Mouse (Mus musculus): ENCODE measurements around the gene Rpsa.

Rpsa gene

DNA sequence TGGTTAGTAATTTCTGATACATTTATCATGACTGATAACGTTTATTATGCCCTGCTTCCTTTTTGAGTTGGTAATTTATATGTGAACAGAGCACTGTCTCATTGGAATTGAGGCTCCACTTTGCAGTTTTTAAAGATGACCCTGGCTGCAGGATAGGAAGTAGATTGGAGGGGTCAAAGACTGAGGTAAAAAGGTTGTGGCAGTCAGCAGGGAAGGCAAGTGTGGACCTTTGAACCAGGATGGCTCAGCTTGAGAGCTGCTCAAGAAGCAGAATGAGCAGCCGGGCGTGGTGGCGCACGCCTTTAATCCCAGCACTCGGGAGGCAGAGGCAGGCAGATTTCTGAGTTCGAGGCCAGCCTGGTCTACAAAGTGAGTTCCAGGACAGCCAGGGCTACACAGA is 14.0 kb upstream of the Rpsa start:
- DNase-seq (ENCODE audit: low spot score) = peak; percentile 80

DNA sequence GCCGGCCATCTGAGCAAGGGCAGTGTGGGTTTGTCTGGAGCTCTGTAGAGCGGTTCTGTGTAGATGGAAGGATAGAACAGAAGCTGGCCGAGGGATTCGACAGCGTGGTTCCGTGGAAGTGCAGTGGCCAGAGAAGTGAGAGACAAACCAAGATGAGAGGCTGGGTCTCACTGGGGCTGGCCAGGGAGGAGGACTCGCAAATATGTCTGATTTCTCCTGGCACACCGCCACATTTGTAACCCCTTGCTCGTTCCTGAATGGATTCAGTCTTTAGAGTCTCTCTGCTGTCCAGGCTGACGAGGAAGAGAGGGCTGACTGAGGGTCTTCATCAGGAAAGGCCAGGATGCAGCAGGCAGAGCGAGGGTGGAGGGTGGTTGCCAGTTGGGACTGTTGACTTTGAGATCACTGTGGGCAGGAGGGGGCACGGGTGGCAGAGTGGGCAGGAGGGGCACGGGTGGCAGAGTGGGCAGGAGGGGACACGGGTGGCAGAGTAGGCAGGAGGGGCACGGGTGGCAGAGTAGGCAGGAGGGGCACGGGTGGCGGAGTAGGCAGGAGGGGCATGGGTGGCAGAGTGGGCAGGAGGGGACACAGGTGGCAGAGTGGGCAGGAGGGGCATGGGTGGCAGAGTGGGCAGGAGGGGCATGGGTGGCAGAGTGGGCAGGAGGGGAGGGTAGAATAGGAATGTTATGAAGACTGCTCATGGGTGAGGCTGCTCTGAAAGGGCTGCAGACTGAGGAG is 13.3 kb upstream of the Rpsa start:
- DNase-seq (ENCODE audit: low spot score) = peak; percentile 80

DNA sequence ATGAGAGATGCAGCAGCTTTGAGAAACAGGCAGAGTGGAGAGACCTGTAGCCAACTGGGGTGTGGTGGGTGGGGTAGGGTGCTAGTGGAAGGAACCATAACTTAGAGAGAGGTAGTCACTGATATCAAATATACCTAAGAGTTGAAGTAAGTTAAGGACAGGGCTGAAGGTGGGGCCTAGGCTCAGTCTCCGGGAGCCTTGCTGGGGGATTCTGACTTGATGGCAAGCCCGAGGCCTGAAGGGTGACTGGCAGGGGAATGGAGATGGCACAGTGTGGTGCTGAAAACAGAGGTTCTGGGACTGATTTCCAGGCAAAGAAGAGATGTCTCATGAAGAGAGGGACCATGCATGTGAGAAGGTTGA is 12.7 kb upstream of the Rpsa start:
- DNase-seq (ENCODE audit: low spot score) = no peak

DNA sequence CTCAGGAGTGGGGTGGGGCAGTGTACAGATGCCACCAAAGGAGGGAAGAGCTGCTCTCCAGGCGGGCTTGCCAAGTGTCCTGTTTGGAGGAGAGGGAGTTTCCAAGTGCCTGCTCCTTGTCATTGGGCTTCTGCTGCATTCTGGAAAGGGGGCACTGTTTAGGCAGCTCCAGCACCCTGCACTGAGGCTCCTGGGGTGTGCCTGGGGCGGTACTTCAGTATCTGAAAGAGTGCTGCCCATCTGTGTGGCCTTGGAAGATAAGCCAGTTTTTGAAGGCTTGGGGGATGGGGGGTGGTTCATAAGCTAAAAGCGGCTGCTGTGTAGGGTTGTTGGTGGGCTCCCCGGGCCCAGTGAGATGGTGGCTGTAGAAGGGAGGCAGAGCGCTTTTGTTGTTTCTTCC is 11.9 kb upstream of the Rpsa start:
- no peak for DNase-seq (ENCODE audit: low spot score)

DNA sequence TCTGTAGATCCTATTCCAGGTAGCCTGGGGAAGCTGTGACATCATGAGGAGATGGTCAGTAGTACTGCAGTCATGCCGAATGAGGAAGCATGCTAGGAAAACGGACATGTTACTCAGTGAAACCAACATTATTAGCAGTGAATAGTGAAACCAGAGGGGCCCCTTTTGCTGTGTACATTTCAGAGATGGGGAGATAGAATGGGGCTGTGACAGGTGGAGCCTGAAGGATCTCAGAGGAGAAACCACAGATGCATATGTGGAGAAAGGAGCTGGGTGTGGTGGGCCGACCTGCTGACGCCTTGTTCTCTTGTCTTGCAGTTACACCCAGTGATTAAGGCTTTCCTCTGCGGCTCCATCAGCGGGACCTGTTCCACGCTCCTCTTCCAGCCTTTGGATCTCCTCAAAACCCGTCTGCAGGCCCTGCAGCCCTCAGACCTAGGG is 11.3 kb upstream of the Rpsa start:
- no peak for DNase-seq (ENCODE audit: low spot score)

DNA sequence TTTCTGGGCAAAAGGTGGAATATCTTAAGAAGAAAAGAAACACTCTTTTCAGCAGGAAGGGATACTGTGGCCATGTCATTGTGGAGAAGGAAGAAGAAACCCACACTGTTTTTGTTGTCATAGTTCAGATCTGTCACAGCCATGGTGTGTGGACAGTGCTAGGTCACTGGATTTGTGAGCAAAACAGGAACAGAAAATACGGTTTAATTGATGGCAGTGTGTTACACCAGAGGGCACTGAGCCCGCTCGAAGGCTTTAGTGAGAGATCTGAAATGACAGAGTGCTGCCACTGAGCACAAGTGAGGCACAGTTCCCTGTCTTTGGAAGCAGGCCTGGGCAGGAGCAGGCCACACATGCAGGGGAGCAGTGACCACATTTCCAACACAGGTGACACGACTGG is 9.3 kb upstream of the Rpsa start:
- no peak for DNase-seq (ENCODE audit: low spot score)

DNA sequence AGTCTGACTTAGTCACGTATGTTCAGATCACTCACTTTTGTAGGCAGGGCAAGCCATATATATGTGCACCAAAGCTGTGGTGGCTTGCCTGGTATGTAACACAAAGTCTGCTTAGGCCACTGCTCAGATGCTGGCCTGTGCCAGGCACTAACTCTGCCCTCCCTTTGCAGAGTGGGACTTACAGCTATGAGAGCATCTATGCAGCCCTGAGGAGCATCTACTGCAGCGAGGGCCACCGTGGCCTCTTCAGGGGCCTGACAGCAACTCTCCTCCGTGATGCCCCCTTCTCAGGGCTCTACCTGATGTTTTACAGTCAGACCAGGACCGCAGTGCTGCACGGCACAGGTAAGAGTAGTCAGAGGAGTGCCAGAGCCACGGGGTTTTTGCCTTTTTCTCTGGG is 7.0 kb upstream of the Rpsa start:
- no peak for DNase-seq (ENCODE audit: low spot score)

DNA sequence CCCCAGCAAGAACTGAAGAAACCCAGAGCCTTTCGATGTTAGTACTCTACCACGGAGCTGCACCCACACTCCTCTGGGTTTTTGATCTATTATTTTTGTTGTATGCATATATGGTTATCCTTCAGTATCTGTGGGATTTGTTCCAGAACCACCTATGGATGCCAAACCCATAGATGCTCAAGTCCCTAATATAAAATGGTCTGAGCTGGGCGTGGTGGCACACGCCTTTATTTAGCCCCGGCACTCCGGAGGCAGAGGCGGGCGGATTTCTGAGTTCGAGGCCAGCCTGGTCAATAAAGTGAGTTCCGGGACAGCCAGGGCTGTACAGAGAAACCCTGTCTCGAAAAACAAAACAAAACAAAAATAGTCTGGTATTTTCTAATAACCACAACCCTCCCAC is 621 bp upstream of the Rpsa start:
- no peak for DNase-seq (ENCODE audit: low spot score)

DNA sequence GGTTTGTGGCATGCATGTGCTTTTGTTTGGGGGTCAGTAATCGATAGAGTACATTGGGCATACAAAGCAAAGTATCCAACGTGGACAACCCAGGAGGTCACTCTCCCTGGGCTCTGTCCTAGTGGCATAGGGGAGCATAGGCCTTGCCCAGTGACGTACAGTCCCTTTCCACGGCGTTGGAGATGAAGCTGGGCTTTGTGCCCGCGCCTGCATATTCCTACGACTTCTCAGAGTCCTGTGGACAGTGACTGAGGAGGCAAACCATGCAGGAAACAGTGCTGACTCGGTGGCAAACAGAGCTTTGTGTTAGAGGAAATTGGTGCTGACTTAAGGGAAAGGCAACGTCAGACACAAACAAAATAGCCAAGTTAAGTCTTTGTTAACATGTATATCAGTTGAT is 1.8 kb downstream of the Rpsa start:
- DNase-seq (ENCODE audit: low spot score) = no peak

DNA sequence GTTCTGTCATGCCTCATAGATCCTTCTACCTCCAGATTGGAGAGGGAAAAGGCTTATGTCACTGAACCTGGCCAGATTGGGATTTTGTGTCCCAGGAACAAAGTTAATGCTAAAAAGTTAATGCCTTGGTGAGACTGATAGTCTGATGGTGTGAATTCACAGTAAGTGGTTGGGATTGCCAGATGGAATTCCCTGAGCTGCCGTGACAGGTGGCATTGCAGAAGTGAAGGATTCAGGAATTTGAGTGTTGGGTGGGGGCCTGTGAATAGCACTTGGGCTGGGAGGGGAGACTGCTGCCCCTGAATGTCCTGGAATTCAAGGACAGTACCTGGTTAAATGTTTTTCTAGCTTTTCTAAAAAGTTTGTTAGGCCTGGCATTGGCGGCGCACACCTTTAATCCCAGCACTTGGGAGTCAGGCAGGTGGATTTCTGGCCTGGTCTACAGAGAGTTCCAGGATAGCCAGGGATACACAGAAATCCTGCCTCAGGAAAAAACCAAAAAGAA is 4.3 kb downstream of the Rpsa start:
- DNase-seq (ENCODE audit: low spot score) = no peak

DNA sequence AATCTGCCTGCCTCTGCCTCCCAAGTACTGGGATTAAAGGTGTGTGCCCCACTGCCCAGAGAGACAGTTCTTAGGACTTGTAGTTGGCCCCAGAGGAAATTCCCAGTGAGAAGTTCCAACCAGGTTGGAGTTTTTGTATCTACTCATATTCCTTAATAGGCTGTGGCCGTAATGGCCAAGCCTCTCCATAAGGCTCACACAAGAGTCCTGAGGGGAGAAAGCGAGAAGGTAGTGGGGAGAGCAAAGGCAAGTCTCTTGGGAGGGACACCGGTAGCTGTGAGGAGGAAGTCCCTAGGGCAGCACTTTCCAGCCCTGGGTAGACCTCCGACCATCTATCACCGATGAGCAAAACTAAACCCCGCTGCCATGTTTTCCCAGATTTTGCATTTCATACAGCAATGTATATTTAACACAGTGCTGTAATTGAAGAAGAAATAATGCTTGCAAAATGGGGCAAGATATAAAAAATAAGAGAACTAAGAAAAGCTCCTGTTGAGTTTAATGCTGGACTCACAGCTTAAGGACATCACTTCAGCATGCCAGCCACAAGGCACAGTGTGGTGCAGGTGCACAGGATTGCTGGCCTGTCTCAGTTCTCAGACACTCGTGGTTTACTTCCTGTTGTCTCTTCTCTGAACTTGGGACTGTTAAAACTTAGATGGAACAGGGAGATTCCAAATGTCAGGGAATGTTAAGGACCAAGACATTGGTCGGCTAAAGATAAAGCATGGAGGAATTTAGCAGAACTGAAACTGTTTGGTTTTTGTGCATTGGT is 5.7 kb downstream of the Rpsa start:
- DNase-seq (ENCODE audit: low spot score) = peak; percentile 52

DNA sequence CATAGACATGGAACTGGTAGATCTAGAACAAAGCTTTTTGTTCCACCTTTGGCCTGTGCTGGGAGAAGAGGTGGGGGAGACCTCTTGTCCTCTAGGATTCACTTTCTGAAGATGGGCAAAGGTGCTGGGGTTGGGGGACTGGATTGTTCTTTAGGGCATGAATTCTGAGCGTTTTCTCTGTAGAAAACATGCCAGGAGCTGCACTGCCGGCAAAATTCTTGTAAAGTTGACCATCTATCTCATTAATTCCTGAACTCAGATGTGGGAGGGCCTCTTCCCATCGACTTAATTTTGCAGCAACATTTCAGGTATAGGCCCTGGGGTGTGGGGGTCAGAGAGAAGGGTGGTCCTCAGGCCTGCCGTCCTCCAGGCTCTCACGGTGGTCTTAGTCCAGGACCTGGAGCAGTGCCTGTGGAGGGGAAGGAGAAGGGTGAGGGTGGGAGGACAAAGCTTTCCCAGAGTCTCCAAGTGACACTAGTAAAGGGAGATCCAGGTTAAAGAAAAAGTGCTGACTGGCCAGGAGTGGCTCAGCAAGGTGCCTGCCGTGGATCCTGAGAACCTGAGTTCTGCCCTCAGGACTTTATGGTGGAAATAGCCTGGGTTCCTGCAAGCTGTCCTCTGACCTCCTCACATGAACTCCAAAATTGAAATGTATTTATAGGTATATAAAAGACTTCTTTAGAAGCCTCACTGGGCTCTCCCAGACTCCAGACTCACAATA is 6.4 kb downstream of the Rpsa start:
- no peak for DNase-seq (ENCODE audit: low spot score)

DNA sequence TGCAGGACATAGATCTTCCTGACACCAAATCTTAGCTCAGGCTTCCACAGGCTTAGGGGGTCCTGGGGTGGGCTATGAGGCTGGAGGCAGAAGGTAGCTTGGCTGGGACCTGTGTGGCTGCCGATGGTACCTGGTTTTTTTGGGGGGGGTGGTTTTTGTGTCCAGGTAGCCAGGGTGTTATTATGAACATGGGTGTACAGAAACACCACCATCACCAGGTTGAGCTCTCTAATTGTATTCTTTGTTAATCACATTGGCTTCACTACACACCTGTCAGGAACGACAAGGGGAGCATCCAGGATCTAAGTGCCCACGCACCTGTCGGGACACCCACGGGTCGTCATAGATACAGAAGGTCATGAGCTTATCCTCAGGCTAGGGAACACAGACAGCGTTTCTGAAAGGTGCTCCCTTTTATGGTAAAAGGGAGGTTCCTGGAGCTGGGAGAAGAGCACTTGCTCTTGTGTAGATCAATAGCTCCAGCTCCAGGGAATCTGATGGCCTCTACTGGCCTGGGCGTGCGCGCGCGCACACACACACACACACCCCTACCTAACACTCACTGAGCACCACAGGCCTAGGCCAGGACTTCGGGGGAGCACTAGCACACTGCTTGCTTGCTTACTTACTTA is 7.2 kb downstream of the Rpsa start:
- no peak for DNase-seq (ENCODE audit: low spot score)

DNA sequence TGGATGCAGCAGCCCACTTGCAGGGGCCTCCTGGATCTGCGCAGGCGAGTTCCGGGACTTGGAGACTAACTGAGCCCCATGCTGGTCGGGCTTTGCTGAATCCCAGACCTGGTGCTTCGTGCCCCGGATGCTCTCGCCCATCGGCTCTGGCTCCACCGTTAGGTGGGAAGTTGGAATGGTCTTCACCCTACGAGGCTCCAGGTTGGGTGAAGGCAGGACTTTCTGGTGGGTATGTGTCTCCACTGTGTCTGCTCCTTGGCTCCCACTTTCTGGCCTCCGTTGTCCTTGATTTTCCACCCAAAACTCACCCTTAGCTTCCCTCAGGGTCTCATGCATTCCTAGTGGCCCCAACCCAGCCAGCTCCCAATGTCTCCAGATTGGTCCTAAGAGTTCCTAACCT is 8.0 kb downstream of the Rpsa start:
- DNase-seq (ENCODE audit: low spot score) = no peak

DNA sequence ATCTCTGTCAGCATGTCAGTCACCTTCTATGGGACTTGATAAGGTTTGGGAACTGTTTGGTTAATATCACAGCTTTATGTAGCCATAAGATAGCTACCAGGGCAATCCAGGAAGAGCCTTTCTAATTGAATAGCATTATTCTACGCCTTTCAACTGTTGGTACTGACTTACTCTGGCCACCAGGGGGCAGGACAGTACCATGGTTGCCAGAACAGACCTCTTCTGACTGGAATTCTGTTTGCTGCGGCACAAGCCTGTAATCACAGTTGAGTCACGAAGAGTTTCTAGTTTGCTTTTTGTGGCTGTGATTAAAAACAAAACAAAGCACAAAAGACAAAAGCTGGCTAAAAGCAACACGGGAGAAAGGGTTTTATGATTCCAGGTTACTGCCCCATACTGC is 13.2 kb downstream of the Rpsa start:
- DNase-seq (ENCODE audit: low spot score) = peak; percentile 42

DNA sequence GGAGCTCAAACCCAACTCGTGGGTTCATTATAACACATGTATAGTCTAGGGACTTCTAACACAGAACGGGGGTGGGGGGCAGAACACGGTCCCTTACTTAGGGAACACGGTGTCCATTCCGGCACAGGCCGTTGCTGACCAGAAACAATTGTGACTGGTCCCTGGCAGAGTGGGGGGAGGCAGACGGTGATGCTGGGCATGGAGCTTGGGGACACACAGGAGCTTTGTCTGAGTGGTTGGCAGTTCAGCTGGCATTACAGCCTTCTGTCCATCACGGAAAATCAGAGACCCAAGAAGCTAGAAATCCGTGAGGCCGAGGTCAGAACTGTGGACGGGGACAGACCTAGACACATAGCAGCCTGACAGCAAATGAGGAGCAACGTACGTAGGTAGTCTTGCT is 17.0 kb downstream of the Rpsa start:
- DNase-seq (ENCODE audit: low spot score) = no peak

DNA sequence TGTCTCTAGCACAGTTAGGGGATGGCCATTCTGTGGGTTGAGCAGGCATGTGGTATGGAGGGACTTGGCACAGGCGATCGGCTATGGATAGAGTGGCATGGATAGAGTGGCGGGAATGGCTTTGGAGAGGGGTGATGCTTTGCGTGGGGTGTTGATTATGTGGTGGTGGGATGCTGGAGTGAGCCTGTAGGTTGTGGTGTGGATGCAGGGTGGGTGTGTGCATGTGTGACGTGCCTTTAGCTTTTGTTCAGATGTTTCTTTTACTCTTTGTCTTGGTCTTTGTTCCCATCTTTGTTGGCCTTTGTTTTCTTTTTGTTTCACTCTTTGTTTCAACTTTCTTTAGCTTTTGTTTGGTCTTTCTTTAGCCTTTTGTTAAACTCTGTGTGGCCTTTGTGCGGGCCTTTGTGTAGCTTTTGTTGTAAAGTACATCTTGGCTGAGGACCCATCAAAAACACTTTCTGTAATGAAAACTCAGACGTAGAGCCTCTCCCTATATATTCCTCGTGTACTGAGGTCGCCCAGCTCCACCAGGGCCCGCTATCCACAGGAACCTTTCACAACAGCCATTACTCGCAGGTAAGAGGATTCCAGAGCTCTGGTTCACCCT is 21.8 kb downstream of the Rpsa start, which contains the start of gene Mobp:
Mobp (plus strand) TSS at position 486 of the 607 bp plus-strand sequence.
- DNase-seq (ENCODE audit: low spot score) = no peak

DNA sequence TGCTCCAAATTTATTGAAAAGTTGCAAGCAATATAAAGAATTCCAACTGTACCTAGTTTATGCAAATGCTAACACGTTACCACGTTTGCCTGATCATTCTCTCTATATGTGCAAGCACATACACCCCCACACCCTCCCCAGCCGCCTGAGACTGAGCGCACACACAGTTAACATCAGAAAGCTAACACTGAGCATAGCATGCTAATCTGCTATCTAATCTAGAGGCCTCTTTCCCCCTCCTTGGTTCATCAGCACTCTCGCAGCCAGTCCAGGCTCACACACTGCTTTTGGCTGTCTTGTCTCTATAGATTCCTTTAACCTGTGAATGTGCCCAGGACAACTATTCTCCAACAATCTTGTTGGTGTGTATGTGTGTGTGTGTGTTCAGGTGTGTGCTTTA is 23.7 kb downstream of the Rpsa start:
- no peak for DNase-seq (ENCODE audit: low spot score)

DNA sequence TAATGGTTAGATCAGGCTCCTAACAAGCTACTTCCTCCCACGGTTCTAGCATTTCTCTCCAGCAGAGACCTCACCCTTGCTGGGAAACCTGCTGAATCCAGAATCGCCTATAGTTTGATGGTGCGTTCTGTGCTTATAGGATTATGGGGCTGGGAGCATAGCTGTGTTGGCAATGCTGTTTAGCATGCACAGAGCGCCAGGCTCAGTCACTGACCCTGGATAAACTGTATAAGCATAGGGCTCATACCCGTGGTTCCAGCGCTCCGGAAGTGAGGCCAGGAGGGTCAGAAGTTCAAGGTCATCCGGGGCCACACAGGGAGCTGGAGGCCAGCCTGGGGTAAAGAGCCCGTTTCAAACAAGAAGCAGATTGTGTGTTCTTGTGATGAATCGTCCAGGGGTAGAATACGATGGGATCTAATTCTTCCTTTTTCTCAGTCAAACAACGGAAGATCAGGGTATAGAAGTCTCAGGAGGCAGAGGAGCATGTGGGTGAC is 24.5 kb downstream of the Rpsa start:
- DNase-seq (ENCODE audit: low spot score) = no peak

DNA sequence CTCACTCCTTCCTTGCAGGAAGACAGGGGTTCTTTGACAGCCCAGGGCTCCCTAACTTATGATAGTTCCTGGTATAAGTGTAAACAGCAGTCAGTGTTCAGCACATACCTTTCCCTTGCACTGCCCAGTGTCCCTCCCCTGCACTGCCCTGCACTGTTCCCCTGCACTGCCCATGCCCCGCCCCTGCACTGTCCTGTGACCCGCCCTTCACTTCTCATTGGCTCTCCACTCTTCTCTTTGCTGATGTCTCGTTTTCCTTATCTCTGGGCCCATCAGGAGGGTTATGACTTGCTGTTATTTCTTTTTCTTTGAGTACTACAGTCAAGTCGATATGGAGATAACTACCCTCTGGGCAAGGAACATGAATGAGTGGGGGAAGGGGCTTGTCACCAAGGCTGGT is 30.6 kb downstream of the Rpsa start:
- no peak for DNase-seq (ENCODE audit: low spot score)

DNA sequence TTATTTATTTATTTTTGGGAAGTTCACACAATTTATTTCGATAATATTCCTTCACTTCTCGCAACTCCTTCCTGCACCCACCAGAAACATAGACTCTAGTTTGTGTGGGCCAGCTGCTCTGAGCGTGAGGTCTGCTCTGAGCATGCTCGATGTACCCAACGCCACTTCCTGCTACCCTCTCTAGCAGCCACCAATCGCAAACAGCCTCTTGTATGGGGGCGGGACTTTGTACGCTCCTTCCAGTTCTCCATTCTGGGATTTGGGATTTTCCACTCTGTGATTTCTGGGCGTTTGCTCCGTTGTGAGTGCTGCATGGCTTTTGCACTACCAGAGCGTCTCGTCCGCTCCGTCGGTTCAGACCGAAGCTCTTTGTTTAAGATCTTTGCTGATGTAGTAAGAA is 36.4 kb downstream of the Rpsa start:
- DNase-seq (ENCODE audit: low spot score) = no peak

DNA sequence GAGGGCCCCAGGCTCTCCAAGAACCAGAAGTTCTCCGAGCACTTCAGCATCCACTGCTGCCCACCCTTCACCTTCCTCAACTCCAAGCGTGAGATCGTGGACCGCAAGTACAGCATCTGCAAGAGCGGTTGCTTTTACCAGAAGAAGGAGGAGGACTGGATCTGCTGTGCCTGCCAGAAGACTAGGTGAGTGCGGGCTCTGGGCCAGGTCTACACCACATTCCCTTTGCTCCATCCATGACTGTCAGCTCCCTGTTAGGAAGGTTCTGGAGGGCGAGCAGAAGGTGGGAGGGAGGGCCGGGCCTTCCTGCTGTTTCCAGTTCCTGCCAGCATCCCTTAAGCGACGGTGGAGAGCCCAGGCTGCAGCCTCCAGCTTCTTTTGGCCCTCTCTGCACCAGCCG is 40.3 kb downstream of the Rpsa start:
- no peak for DNase-seq (ENCODE audit: low spot score)

Measured in yolk sac, embryonic 10.5 days (tissue).